Mouse (Mus musculus) spleen, postnatal 36 days (tissue): ENCODE measurements at regions not wholly inside any gene's neighbourhood (a gene's known extent, or its start where the extent isn't known, plus 50 kb on each side); places are given as distances from the start of the nearest gene placed in this dataset.

Experiments
- DNase-seq, 2 experiments: peaks; one replicate each; pipeline ENCODE4 v3.0.0; 2022; ENCODE audit warnings: low spot score in 2 of 2, mixed read lengths in 1 of 2

DNA sequence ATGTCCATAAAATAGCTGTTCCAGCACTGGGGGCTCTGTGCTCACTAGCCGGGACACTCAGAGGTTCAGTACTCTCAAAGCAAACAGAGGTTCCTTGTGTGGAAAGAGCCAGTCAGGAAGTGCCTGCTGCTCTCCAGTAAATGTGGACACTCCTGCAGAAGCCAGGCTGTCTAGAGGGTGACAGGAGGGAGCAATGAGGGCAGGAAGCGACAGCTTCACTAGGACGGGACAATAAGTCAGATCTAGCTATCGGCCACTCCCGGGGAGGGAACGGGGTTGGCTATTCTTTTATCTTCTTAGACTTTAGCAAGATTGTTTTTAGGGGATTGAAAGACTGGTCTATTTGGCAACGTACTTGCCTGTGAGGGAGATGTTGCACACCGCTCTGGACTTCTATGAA, 154.7 kb upstream of the Klf3 start:
- no peak for DNase-seq

DNA sequence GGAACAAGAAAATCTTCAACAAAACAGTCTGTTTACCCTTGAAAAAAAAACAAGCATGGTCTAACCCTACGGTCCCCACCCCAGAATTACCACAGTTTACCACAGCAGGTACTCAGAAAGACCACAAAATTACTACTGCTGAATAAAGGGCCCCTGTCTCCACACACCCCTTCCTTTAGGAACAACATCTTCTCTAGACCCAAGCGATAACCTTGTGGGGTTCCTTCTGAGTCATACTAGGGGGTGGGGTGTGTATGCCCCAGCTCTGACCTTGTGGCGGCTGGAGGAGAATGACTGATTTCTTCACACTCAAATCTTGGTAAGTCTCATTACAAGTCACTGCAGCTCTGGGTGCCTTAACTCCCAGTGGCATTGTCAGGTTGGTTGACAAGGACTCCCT, 151.8 kb upstream of the Klf3 start:
- DNase-seq = peak in 1 of 2 experiments; percentile 10

DNA sequence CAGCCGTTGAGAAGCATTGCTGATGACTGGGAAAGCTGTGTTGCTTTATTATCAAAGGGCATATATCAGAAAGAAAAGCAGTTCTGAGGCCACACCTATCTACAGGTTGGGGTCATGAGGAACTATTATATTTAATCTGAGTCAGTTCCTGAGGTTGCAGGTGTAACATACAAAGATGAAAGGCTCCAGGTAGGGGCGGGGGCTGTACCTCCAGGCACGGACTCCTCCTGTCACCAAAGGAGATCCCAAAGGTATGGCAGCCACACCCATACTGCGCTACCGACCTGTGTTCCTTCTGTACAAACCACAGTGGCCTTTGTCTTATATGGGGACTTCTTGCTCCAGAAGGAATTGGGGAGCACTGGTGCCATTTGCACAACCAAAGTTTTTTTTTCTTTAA, 149.4 kb upstream of the Klf3 start:
- DNase-seq = no peak

DNA sequence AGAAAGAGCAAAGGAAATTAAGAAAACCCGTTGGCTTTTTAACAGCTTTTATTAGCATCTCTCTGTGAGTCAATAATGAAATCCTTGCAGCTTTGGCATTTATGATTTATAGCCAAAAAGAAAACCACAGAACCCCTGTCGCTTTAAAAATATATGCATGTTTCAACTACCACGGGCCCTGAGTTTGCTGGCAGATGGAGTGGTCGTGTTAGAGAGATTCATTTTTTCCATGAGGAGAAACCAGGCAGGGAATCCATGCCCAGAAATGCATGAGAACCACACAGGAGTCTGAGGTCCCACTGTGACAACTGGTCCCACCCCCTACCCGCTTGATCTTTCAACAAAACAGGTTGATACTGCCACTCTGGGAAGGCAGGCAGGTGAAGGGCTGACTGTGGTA, 147.9 kb upstream of the Klf3 start:
- no peak for DNase-seq

DNA sequence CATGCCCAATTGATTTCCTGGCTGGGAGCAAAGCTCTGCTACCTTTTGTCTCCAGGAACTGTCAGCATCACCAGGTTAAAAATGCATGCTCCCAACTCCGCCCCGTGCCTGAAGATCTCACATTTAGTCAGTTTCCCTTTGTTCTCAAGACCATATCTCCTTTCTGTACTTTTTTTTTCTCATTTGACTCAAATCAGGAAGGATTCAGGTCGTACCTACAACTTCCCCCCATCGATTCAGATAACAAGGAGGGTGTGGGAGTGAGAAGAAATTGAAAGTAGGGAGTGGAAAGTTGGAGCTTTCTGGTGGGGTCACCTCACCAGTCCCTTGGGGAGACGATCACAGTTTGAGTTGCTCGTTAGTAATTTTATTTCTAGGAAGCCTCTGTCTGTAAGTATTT, 141.2 kb upstream of the Klf3 start:
- DNase-seq = peak in 1 of 2 experiments; percentile 23

DNA sequence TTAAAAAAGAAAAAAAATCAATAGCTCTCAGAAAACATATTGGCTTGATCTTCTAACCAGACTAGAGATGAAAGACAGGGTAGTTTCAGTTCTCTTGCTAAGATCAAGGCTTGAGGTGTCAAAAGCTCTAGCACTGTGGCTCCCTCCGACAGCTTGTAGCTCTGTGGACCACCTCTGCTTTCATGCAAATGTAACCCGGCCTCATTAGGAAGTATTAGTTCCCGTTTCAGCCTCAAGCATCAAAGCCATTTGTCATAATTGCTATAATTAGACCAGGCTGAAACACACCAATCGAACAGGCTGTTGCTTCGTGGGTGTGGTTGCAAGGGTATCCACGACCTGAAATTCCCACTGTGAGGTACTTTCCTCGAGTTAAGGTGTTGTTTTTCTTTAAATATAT, 140.7 kb upstream of the Klf3 start:
- DNase-seq = peak; percentile 82 to 85

DNA sequence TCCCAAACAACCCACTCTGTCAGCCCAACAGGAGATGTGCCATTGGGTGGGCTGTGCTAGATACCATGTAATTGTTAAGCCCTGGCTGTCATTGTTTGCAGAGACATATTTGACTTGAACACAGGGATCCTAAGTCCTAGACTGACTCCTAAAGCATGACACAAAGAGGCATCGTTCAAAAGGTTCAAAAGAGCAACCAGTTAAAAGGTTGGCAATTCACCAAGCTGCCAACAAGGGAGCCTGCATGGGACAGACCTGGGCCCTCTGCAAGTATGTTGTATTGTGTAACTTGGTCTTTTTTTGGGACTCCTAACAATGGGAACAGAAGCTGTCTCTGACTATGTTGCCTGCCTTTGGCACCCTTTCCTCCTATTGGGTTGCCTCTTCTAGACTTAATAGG, 139.4 kb upstream of the Klf3 start:
- no peak for DNase-seq

DNA sequence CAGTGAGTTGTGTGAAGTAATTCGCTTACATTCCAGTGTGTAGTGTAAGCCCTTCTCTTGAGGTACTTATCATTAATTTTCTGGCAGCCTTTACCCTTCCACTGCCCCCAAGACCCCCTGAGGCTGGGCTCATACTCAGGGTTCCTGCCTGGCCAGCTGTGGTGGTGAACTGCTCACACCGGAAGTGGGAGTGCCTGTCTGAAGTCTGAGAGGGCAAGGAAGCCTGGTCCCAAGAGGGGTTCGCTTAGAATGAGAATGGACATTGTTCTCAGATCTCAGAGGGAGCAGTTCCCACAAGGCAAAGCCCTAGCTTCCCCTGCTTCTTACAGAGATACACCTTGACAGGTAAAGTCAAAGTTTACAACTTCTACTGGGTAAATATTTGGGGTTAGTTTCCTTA, 138.1 kb upstream of the Klf3 start:
- DNase-seq = no peak

DNA sequence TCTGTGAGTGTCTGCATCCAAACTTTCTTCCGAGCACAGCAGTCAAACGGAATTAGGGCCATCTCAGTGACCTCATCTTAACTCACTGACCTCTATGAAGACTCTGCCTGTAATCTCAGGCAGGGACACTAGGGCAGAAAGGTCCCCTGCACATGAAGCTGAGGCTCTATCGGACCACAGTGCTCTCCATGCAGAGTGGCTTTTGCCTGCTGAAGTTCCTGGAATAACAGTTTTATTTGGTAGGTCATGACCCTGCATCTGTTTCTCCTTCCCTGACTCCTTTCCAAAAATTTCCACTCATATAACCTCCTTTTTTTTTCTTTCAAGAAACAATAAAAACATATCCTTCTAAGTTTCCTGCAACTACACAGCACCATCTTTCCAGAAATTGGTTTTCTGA, 136.9 kb upstream of the Klf3 start:
- DNase-seq = no peak

DNA sequence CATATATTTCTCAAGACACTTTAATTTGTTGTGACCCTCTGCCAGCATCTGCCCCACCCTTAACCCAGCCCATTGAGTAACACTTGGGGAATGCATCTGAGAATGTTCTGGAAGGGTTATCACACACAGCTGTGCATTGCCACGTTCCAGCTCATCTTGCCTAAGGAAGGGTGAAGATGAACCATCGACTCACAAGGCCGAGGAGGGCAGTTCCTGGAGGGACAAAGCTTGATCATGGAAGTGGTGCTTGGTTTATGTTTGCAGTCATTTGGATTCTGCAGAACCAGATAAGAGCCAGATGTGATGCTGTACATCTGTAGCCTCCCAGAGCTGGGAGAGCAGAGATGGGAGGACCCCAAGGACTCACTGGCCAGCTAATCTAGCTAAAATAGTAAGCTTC, 136.1 kb upstream of the Klf3 start:
- no peak for DNase-seq

DNA sequence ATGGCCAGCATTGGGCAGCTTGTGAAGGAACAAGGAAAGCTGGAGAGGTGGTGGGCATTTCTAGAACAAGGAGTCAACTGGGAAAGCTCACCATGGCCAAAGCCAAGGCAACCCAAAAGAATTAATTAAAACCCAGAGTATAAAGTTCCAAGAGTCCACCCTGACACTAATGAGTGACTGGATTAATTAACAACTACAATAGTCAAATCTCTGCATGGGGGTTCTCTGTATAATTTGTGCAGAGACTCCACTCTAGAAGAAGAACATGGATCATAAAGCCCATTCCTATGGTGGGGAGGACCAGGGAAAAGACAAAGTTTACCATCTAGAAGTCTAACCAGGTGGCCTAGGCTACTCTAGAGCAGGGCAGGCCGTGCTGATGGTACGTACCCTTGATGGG, 129.3 kb upstream of the Klf3 start:
- no peak for DNase-seq

DNA sequence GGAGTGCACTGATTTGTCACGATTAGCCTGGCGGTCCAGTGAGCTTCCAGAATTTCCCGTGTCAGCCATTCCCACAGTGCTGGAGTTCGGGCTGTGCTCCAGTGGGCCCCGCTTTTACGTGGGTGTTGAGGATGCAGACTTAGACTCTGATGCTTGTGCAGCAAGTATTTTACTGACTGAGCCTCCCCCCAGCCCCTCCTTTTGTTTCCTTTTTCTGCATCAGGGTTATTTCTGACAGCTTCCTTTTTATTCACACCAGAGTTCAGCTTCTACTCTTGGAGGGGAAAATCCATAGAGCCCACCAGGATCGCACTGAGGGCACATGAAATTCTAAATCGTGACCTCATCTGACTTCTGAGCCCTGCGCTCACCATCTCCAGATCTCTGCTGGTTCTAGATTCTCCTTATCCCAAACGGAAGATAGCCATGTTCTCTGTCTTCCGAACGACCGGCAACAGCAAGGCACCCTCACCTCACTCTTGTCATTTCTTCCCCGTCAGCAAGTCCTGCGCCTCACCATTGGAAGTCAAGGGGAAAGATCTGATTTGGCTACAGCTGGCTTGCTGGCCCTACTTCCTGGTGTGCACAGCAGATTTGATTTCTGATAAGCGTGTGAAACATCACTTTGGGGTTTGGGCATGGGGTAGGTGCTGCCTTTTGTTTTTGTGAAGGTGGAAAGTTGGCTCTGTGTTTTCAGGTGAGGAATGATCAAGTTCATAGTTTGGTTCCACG, 126.8 kb upstream of the Klf3 start:
- peak in 1 of 2 experiments; percentile 32 for DNase-seq

DNA sequence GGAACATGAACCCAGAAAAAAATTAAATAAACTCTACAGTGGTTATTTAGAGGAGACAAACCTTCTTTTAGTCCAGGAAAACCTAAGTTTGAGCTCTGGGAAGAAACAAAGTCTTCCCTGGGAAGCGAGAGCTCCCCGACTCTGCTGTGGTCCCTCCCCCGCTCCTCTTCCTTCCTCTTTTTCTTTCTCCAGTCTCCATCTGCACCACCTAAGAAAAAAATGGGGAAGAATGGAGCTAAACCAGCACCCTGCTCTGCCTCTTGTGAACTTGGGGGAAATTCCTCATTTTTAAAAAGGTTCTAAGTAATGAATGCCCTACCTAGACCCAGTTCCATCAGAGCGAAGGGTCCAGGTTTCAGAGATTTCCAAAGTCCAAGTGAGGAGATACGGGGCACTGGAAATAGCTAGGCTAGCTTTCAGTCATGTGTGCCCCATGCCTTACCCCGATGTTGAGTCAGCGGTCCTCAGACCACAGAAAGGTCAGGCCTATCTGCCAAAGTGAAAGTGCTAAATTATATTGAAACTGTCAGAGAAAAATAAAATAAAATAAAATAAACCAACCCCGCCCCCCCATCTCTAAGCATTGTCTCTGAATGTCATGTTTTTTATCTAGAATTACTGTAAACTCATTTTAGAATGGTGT, 126.1 kb upstream of the Klf3 start:
- DNase-seq = no peak

DNA sequence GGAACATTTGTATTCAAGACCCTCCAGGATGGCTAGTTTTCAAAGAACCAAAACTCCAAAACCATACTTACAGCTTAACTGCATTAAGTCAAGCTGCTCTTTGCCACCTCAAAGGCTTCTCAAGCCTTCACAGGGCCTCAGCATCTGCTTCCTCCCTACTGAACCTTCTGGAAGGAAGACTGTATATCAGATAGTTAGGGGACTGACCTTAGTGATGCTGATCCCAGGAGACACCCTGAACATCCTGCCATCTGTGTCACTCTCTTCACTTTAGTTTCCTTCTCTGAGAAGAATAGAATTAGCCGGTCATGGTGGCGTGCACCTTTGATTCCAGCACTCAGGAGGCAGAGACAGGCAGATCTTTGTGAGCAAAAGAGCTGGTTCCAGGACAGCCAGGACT, 124.5 kb upstream of the Klf3 start:
- no peak for DNase-seq

DNA sequence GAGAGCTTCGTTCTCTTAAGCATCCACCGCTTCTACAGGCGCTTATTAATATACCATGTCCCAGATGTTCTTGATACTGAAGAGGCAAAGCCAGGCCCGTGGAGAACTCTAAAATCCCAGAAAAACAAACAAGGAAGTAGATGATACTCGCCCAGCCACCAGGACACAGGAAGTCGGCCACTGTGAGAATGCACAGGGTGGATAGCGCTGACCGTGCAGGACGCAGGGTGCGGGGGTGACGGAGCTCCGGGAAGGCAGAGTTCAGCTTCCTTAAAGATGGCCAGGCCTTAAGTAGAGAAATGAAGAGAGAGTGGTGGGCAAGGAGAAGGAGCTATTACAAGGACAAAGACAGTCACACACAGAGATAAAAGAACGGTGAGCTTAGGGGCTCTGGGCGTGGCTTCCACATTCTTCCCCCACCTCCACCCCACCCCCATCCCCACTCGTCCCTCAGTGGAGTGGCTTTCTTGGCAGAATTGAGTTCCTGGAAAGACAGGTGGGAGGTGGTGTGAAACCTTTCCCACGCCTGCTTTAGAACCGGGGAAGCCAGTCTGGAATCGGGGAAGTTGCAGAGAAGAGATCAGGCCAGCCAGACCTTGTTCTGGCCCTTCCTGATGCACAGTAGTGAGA, 123.1 kb upstream of the Klf3 start:
- DNase-seq = no peak

DNA sequence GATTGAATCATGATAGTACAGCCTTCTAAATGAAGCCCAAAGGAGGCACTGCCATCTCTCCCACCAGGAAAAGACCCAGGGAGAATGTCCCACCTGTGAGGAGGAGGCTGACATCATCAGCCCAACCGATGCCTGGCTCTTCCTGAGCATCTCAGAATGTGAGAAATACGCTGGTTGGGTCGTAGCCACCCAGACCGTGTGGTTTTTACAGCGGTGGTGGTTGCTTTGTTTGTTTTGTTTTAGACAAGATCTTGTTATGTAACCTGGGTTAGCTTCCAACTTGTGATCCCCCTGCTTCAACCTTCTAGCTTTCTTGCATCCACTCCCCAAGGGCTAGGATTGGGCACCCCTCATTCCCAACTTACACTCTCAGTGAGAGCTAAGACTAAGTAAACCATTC, 122.0 kb upstream of the Klf3 start:
- DNase-seq = no peak

DNA sequence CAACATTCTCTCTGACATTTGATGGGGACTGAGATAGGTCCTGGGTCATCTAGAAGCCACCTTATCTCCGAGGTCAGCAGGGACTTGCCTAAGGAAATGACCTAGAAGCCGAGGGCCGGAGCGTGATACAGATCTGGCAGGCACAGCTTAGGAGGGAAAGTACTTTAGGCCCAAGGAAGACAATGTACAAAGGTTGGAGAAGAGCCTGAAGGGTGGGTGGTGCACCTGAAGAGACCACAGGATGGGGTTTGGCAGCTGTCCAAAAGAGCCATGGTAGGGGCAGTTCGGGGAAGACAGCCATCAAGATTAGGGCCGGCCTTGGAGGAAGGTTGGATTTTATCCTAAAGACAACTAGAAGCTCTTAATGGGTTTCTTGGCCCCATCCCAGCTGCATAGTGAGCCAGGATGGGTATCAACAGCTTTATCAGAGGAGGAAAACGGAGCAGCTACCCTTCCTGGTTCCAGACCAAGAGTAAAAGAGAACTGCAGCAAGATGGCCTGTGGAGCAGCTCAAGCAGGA, 120.8 kb upstream of the Klf3 start:
- DNase-seq = no peak

DNA sequence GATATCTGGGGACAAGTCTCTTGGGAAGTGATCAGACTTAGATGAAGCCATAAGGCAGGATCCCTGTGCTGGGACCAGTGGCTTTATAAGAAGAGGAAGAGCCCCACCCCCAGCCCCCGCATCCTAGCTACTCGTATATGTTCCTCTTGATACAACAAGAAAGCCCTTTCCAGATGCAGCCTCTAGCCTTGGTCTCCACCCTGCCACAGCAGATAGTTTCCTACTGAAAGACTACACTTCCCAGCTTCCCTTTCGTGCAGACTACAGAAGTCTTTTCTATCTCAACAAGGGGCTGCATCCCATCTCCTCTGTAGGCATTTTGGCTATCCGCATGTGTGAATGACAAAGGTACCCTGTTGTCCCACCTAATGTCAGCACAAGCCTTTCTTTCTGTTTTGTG, 119.8 kb upstream of the Klf3 start:
- DNase-seq = no peak

DNA sequence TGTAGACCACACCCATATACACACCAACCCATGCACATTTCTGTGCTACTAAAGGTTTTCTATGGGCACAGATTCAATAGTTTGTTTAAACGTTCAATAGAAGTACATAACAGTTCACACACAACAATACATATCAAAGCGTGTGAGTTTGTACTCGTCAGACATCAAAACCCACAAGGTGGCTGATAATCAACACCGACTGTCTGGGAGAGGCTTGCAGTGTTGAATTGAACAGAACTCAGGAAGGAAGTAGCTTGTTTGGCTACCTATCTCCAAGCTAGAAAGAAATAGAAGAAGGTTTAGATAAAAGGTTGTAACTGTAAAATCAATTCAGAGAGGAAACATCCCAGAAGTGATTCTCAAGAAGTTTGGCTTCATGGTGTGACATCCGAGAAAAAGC, 118.9 kb upstream of the Klf3 start:
- DNase-seq = no peak

DNA sequence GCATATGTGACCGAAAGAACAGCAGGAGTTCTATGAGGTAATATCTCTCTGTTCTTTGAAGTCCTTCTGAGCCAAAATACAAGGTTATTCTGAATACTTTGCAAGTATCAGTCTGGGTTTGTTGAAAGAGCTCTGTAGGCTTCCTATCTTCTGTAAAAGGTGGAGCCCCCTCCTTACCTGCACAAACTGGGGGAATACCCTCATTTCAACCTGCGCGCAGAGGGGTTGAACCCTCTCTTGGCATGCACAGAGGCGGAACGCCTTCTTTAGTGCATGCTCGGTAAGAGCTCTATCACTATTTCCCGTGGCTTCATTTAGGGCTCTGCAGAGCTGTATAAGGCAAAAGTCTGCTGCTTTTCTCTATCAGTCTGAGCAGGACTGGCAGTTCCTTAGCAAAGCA, 113.0 kb upstream of the Klf3 start:
- DNase-seq = no peak

DNA sequence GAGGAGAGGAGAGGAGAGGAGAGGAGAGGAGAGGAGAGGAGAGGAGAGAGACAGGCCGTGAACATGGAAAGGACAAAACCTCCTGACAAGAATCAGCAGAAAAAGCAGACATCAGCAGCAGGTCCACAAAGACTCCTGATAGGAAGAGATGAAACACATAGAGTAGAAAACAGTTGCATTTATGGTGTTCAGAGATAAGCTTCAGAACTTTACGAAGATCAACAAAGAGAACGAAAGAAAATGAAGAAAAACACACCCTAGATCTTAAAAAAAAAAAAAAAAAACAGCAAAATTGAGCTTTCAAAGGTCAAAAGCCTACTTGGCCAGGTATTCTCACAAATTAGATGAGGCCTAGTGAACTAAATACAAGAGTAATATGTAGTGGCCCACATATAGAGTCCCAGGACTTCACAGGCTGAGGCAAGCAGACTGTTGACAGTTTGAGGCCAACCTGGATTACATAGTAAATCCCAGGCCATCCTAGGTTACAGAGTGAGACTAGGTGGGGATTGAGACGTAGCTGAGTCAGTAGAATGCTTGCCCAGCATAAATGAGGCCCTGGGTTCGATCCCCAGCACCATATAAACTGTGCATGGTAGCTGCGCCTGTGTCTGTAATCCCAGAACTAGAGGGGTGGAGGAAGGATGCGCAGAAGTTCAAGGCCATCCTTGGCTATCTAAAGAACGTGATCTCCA, 111.6 kb upstream of the Klf3 start:
- DNase-seq = no peak

DNA sequence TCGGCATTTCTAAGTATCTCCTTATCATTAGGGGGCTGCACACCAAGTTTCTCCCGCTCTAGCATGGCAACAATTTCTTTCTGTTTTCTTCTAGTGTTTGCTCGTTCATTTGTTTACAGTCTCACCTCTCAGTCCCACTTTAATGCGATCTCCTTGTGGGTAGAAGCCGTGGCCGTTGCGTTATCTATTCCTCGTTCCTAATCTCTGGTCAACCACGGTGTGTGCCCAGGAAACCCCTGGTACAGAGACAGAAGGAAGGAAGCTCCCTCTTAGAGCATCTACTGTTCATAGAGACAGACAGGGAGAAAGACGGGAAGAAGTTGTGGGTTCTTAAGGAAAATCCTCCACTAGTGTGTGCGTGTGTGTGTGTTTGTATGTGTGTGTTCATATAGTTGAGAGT, 110.9 kb upstream of the Klf3 start:
- DNase-seq = no peak

DNA sequence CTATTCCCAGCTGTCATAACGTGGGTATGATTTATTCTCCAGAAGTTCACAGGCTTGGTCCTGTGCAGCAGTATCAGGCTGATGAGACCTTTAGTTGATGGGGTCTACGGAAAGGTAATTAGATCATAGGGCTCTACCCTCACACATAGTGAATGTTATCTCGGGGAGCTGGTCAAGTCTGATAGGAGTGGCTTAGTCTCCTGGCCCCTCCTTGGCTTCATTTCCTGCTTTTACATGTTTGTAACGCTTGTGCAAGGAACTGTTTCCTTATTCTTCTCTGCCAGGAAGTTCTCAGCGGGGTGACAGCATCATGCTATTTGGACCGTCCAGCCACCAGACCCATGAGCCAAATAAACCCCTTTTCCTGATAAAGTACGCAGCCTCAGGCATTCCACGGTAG, 109.6 kb upstream of the Klf3 start:
- no peak for DNase-seq
